Mouse (Mus musculus) B cell, adult 62 days (primary cell): ENCODE measurements around the gene Med22. TPM values are rescaled to one million over a fixed set of nuclear protein-coding genes. Genes with fewer than 3 reads are reported as not detected.

Experiments used
- total RNA-seq: library from RNA; stranded (reverse); gene quantifications from 4 replicates; pipeline ENCODE4 v1.2.4, GENCODE M21; 2023

Med22 gene
- total RNA-seq = 14.0 to 17.4 TPM (median 16.1 TPM) in 4 replicates

DNA sequence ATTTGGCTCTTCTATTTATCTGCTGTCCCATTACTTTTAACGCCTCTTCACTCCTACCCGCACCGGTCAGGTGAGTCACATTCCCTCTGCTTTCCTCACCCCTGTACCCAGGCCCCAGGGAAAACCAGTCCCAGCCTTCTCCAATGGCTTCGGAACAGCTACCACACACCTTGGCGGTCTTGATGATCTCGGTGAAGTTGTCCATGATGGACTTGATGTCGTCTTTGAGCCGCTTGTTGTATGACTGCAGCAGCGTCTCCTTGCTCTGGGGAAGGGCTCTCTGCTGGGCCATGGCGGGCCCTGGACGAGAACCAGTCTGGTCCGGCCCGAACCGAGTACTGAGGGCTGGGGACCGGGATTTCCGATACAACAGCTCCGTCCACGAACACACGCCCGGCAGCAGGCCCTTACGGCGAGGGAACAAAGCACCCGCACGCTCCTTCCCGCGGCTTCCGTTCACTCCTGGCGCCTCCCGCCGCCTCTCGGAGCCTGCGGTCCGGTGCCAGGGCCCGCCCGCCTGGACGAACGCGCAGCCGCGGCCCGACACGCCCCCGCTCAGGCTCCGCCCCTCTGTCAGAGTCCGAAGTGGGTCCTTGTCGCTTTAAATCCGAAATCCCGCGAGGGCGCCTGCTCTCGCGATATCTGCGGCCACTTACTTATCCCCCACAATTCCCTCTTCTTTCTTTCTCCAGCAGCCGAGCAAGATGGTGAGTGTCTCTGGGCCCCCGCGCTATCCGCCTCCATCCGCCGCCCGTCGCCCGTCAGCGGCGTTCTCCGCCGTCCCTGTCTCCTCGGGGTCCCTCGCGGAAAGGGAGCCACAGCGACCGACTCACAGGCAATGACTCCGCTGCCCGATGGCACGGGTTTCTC, at the start of gene Med22, which contains the start of gene Rpl7a:
TSS of gene Med22 (minus strand) at position 554 of the 870 bp plus-strand sequence.
TSS of gene Rpl7a (plus strand) at position 641 of the 870 bp plus-strand sequence.

DNA sequence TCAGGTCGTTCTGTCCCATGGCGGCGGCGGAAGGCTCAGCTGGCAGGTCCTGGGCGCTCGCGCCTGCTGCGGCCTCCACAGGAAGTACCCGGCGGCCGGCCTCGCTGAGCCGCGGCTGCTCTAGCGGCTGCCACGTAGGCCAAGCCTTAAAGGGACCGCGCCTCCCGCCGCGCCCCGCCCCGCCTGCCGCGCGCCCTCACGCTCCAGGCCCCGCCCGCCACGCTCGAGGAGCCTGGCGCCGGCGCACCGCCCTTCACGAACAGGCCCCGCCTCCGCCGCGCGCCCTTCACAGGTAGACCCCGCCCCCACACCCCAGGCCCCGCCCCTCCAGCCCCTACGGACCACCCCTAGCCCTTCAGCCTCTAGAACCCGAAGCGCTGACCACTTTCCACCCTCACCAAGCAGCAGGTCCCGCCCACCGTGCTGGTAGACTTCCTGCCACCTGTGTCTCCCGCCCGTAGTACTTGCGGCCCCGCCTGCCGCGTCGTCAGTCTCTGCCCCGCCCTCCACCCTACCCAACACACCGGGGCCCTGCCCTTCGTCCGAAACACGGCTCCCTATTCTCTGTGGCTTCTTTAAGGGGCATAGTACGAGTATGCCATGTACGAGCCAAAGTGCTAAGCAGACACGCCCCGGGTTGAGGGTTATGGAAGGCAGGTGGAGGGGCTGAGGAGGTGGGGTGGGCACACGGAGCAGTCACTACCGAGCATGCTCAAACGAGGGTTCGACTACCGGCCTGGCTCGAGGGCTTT, 23.0 kb upstream of the Med22 start, which contains the start of the genes Surf4 and Stkld1:
TSS of gene Surf4 (minus strand) at position 625 of the 752 bp plus-strand sequence.
TSS of gene Stkld1 (plus strand) at position 744 of the 752 bp plus-strand sequence.

DNA sequence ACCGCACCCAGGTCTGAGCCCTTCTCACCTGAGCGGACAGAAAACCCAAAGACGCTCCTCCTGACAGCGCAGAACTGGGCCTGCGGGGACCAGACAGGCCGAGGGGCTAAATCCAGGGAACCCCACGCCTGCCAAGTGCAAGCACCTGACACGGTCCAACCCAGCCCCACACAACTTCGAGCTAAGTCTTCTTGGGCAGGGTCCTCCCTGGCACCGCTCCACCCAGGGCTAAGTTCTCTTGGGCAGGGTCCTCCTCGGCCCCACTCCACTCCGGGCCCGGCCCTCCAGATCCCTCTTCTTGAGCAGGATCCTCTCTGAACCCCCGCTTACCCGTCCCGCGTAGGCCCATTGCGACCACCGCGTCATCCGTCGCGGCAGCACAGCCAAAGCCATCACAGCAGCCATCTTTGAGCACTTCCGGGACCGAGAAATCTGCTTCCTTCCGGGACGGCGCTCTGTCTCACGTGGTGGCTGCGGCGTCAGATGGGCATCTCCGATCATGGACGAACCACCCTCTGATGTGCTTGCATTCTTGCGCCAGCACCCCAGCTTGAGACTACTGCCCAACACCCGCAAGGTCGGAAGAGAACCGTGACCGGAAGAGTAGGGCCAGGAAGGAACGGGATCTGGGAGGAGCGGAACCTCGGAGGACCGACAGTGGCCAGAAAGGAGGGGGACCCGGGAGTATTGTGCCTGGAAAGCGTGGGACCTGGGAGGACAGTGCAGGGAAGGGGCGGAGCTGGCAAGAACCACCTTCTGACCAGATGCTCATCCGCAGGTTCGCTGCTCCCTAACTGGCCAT, 5.7 kb upstream of the Med22 start, which contains the start of the genes Surf2 and Surf1:
TSS of gene Surf2 (plus strand) at position 441 of the 802 bp plus-strand sequence.
TSS of gene Surf1 (minus strand) at position 604 of the 802 bp plus-strand sequence.

GRCm38 (mm10) chr2:26902467-26903220, 7.8 kb downstream of the Med22 start, which contains the start of gene Surf6:
TSS of gene Surf6 (minus strand) at chr2:26902879.

GRCm38 (mm10) chr2:26864879-26865278, 45.6 kb downstream of the Med22 start, which contains the start of gene Abo:
TSS of gene Abo (minus strand) at chr2:26864979.

Other genes starting within 250 kb of the Med22 start
- gene Lcn4, start 239.4 kb downstream of the Med22 start, total RNA-seq = not detected in 4 replicates
- gene Abo, start 45.7 kb downstream of the Med22 start, total RNA-seq = not detected in 4 replicates
- 68.7 to 78.9 TPM (median 72.2 TPM) in 4 replicates for gene Surf6, start 7.8 kb downstream of the Med22 start, total RNA-seq
- gene Rpl7a, start 87 bp upstream of the Med22 start, total RNA-seq = 729 to 752 TPM (median 742 TPM) in 4 replicates
- 42.9 to 53.5 TPM (median 48.8 TPM) in 4 replicates for gene Surf2, start 5.7 kb upstream of the Med22 start, total RNA-seq
- 56.5 to 62.1 TPM (median 58.2 TPM) in 4 replicates for gene Surf1, start 5.9 kb upstream of the Med22 start, total RNA-seq
- 62.7 to 69.9 TPM (median 64.5 TPM) in 4 replicates for gene Surf4, start 23.3 kb upstream of the Med22 start, total RNA-seq
- gene Stkld1, start 23.4 kb upstream of the Med22 start, total RNA-seq = not detected in 4 replicates
- gene Rexo4, start 53.7 kb upstream of the Med22 start, total RNA-seq = 57.3 to 75.2 TPM (median 72.6 TPM) in 4 replicates
- not detected in 4 replicates for gene Adamts13, start 62.7 kb upstream of the Med22 start, total RNA-seq
- 32.1 to 40.4 TPM (median 38.3 TPM) in 4 replicates for gene Cacfd1, start 99.2 kb upstream of the Med22 start, total RNA-seq
- gene Slc2a6, start 117.3 kb upstream of the Med22 start, total RNA-seq = 6.7 to 9.8 TPM (median 8.0 TPM) in 4 replicates
- not detected in 4 replicates for gene Mymk, start 161.5 kb upstream of the Med22 start, total RNA-seq
- 1.3 to 3.3 TPM (median 1.7 TPM) in 4 replicates for gene Adamtsl2, start 168.7 kb upstream of the Med22 start, total RNA-seq
- not detected in 4 replicates for gene Fam163b, start 231.8 kb upstream of the Med22 start, total RNA-seq